Mouse (Mus musculus): ENCODE measurements around the gene Trmt61a.
"Not testable (repeated sequence)": the region's sequence is repeated elsewhere in the genome, so short reads cannot be mapped to it uniquely, and the experiment has no call there.

The Trmt61a gene

DNA sequence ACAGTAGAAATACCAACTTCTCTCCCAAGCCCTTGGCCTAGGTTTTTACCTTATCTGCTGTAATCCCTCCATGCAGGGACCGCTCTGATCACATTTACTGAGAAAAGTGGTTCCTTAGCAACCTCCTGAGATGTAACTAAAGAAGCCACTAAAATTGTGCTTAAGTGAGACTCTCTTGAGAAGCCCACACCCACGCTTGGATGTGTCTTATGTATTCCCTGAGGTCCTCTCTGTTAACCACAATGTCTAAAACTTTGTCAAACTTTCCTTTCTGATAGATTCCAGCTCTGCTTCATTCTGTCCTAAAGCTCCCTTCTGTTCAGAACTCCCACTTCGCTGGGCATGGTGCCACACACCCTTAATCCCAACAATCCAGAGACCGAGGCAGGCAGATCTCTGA is 21.6 kb downstream of the Trmt61a start:
- DNase-seq: no peak

DNA sequence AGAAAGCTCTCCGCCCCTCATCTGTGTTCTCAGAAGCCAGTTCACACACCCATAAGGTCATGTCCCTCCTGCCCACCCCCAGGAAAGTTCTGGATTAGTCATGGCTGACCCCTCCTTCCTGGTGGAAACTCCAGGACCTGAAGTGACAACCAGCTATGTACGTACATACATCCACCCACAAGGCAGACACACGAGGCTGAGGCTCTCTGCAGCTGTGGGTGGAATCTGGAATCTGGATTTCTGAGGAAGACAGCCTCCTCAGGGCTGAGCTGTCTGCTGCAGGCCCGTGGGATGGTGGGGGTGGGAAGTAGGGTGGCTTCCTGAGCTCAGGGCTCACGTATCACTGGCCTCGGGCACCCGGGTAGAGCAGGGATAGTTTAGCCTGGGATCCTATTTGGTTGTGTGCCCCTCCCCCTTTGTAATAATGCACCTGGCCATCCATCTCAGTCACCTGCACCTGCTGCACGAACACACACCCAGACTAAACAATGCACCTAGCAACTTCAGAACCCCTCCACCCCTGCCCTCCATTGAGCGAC is 23.1 kb downstream of the Trmt61a start:
- DNase-seq: no peak

DNA sequence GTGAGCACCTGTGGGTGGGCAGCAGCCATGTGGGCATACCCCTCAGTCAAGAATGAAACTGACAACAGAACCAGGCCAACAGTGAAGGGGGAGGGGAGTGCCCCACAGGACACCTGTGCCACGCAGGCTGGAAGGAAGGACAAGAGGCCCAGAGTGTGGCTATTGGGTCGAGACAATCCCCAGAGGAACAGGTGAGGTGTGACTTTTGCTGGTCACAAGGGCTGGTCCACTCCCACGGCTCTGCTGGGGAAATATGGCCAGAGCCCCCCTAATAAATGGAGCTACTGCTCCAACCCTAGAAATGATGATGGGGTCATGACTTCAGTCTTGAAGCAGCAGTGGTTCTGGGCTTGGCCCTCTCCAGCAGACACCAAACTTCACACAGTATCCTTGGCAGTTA is 25.4 kb downstream of the Trmt61a start:
- DNase-seq: no peak

GRCm38 (mm10) chr12:111704609-111705008 is 26.7 kb downstream of the Trmt61a start:
- DNase-seq: no peak

- no peak for DNase-seq
Observed at GRCm38 (mm10) chr12:111705186-111705973, 27.5 kb downstream of the Trmt61a start.

GRCm38 (mm10) chr12:111708181-111708580 is 30.3 kb downstream of the Trmt61a start:
- no peak for DNase-seq

DNA sequence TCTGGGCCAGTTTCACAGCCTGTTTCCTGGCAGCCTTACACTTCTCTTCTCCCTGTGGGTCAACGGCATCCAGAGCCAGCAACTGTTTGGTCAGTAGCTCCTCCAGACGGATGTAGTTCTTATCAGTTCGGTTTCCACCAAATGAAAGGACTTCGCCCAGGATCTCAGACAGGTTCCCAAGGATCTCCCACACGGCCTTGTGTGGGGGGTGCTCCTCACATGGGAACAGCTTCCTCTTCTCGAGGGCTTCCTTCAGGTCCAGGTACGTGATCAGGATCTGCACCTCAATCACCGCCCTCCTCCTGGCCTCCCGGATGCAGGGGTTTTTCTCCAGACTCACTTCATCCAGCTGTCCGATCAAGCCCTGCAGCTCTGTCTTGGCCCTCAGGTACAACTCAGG is 32.2 kb downstream of the Trmt61a start:
- DNase-seq: no peak

- peak; percentile 58 for DNase-seq
Observed at GRCm38 (mm10) chr12:111712476-111712875, 34.6 kb downstream of the Trmt61a start.

- peak; percentile 94 for DNase-seq
Observed at GRCm38 (mm10) chr12:111713004-111713651, 35.2 kb downstream of the Trmt61a start, which contains the start of the genes Bag5 and Apopt1. Bag5 (minus strand) TSS chr12:111713257. Apopt1 (plus strand) TSS chr12:111713261.

DNA sequence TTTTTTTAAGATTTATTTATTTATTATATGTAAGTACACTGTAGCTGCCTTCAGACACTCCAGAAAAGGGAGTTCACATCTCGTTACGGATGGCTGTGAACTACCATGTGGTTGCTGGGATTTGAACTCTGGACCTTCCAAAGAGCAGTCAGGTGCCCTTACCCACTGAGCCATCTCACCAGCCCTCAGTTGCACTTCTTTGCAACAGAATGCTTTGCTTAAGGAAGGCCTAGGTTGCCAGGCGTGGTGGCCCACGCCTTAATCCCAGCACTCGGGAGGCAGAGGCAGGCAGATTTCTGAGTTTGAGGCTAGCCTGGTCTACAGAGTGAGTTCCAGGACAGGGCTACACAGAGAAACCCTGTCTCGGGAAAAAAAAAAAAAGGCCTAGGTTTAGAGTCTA is 36.0 kb downstream of the Trmt61a start:
- DNase-seq: not testable (repeated sequence)

GRCm38 (mm10) chr12:111716505-111716904 is 38.6 kb downstream of the Trmt61a start:
- DNase-seq: no peak

GRCm38 (mm10) chr12:111718656-111719055 is 40.8 kb downstream of the Trmt61a start:
- no peak for DNase-seq

- no peak for DNase-seq
Observed at GRCm38 (mm10) chr12:111720222-111720621, 42.3 kb downstream of the Trmt61a start.

DNA sequence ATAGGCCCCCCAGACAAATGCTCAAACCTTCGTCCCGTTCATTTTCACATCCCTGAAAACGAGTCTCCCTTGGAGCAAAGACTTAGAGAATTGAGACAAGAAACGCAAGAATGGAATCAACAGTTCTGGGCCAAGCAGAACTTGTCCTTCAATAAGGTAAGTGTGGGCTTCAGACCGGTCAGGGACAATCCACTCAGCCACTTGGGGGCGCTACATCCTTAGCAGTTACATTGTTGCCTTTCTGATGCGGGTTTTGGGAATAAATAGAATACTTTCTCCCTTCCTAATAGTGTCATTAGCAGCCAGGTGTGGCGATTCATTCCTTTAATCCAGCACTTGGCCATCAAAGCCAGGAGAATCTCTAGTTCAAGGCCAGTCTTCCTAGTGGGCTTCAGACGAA is 44.7 kb downstream of the Trmt61a start:
- DNase-seq: peak; percentile 81

DNA sequence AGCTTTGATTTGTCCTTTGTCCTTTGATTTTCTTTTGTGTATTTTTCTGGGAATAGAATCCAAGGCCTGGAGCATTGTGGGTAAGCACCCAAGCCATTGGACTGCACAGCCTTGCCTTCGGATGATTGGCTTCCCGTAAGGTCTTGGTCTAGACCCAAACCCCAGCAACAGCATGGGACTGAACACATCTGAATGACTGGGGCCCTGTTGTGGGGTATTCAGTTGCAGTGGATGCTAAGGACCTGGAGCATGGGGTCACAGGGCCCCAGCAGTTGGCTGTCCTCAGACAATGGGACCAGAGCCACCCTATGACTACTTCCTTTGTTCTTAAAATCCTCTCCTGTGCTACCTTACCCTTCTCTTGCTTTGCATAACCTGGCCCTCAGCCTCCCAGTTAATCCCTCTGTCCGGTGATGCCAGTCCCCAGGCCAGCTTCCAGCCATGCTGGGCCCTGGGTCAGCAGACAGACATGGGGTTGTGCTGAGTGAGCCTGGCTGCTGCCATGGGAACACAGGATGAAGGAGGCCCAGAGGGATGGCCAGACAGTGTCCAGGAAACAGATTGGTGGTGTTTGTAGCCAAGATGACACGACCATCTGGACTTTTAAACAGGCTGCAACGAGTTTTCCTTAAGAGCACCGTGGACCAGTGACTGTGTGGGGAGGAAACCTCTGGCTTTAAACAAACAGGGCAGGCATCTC is 46.9 kb downstream of the Trmt61a start:
- no peak for DNase-seq

- no peak for DNase-seq
Observed at GRCm38 (mm10) chr12:111725338-111726121, 47.6 kb downstream of the Trmt61a start.

GRCm38 (mm10) chr12:111726122-111726463 is 48.2 kb downstream of the Trmt61a start:
- no peak for DNase-seq

DNA sequence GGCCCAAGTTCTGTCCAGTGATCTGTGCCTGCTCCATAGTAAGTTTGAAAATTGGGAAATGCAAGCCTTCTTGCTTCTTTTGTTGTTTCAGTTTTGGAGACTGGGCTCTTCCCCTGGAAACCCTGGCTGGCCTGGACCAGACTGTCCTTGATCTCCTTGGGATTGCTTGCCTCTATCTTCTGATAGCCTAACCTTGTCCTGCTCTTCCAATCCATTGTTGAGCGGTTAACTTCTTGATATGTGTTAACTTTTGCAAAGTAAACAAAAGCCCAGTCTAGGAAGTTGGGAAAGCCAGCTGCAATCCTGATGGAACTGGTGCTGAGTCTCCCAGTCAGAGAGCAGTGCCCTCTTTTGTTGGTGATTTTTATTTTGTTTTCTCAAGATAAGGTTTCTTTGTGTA is 50.1 kb downstream of the Trmt61a start:
- DNase-seq: no peak

GRCm38 (mm10) chr12:111731822-111732807 is 54.2 kb downstream of the Trmt61a start:
- DNase-seq: peak; percentile 94

GRCm38 (mm10) chr12:111732921-111733320 is 55.0 kb downstream of the Trmt61a start:
- DNase-seq: no peak

Measured in thymus, postnatal 4 days (tissue).